Mouse (Mus musculus): ENCODE data around the gene Tmem45a2. TPM values are rescaled to one million over a fixed set of nuclear protein-coding genes. Genes with fewer than 3 reads are reported as not detected.

Gene Tmem45a2
- total and polyA plus RNA-seq, 3 experiments, result not detected

- no peak overlapping the region for H3K4me2 ChIP-seq (ENCODE audit: insufficient read depth, low read depth, poor library complexity, severe bottlenecking)
- H3K9ac ChIP-seq (ENCODE audit: insufficient read depth, low read depth), result no peak overlapping the region
- no peak overlapping the region for H3K27ac ChIP-seq (ENCODE audit: insufficient read depth, low read depth)
- no peaks in the 10 kb centered on the region for H3K79me2 ChIP-seq (replicated peaks; ENCODE audit: control insufficient read depth, extremely low read depth, insufficient read depth, poor library complexity, severe bottlenecking)
- no peak for TF ChIP-seq MAX (IDR thresholded peaks at IDR 0.05; ENCODE audit: low read length)
- no peak for TF ChIP-seq JUN (IDR thresholded peaks at IDR 0.05; ENCODE audit: insufficient read depth, low read depth, low read length)
- TF ChIP-seq POLR2AphosphoS2 (IDR thresholded peaks at IDR 0.05; ENCODE audit: low read depth, low read length), result no peak
- TF ChIP-seq IRF4 (IDR thresholded peaks at IDR 0.05; ENCODE audit: low read depth, low read length), result no peak
- H3K4me1 ChIP-seq (ENCODE audit: control insufficient read depth in 1 of 2, insufficient read depth in 2 of 2), result no peaks in the 10 kb centered on the region
- in situ Hi-C loops (cut with MboI; ENCODE audit: low pct_ligation_motif_present, low pct_unique_long_range_greater_than_20kb, low sequenced_read_pairs) (no loop called here), dilution Hi-C loops (cut with MboI; ENCODE audit: extremely low pct_ligation_motif_present, extremely low pct_unique_long_range_greater_than_20kb, low sequenced_read_pairs) (no loop called here)
- no peaks in the 10 kb centered on the region for H3K9me3 ChIP-seq (replicated peaks; ENCODE audit: low read length)
- no peak for DNase-seq (ENCODE audit: extremely low read depth)
- H3K36me3 ChIP-seq (replicated peaks in 1 of 2; ENCODE audit: control insufficient read depth in 1 of 2, insufficient read depth in 1 of 2, low read length in 1 of 2), result no peaks in the 10 kb centered on the region
- peaks cover 2% of the 10 kb centered on the region for H3K27me3 ChIP-seq (replicated peaks)
- no peak overlapping the region for H3K4me3 ChIP-seq (replicated peaks in 1 of 3; ENCODE audit: low read depth in 2 of 3, low read length in 2 of 3, poor library complexity in 1 of 3)
These were observed 32.6 kb downstream of the Tmem45a2 start for GRCm38 (mm10) chr16:57038600-57038999.

GRCm38 (mm10) chr16:57030150-57030885 is 40.9 kb downstream of the Tmem45a2 start:
- peak overlapping the region; percentile 50 for H3K27ac ChIP-seq (ENCODE audit: insufficient read depth, low read depth)
- H3K79me2 ChIP-seq (replicated peaks; ENCODE audit: control insufficient read depth, extremely low read depth, insufficient read depth, poor library complexity, severe bottlenecking), result no peaks in the 10 kb centered on the region
- in situ Hi-C loops (cut with MboI; ENCODE audit: low pct_ligation_motif_present, low pct_unique_long_range_greater_than_20kb, low sequenced_read_pairs), result no loop called here
- DNase-seq (ENCODE audit: extremely low read depth), result peak; percentile 74
- peak overlapping the region in 2 of 3 experiments; percentile 30 to 36 for H3K4me3 ChIP-seq (replicated peaks in 1 of 3; ENCODE audit: low read depth in 2 of 3, low read length in 2 of 3, poor library complexity in 1 of 3)
- no peaks in the 10 kb centered on the region for H3K9me3 ChIP-seq (replicated peaks; ENCODE audit: low read length)
- H3K27me3 ChIP-seq (replicated peaks), result peaks cover 1% of the 10 kb centered on the region
- H3K9ac ChIP-seq (ENCODE audit: insufficient read depth, low read depth), result peak overlapping the region; percentile 84
- H3K4me1 ChIP-seq (ENCODE audit: control insufficient read depth in 1 of 2, insufficient read depth in 2 of 2), result peaks cover 12 to 27% of the 10 kb centered on the region in 2 experiments; a peak in 3 of 4 replicates
- dilution Hi-C loops (cut with MboI; ENCODE audit: extremely low pct_ligation_motif_present, extremely low pct_unique_long_range_greater_than_20kb, low sequenced_read_pairs), result no loop called here
- peak overlapping the region; percentile 88 for H3K4me2 ChIP-seq (ENCODE audit: insufficient read depth, low read depth, poor library complexity, severe bottlenecking)
- no peaks in the 10 kb centered on the region for H3K36me3 ChIP-seq (replicated peaks in 1 of 2; ENCODE audit: control insufficient read depth in 1 of 2, insufficient read depth in 1 of 2, low read length in 1 of 2)
- peak; percentile 12; the same call in 1 of the 2 replicates for TF ChIP-seq HCFC1 (IDR thresholded peaks at IDR 0.05; ENCODE audit: low read depth, low read length)
- TF ChIP-seq MEF2A (IDR thresholded peaks at IDR 0.05; ENCODE audit: borderline replicate concordance, low read depth, low read length), result peak; percentile 40; the same call in 1 of the 2 replicates
- TF ChIP-seq GABPA (IDR thresholded peaks at IDR 0.05; ENCODE audit: insufficient replicate concordance, low read depth, low read length), result no peak
- TF ChIP-seq TBP (conservative IDR thresholded peaks at IDR 0.05; ENCODE audit: low read depth, low read length), result peak; percentile 80
- TF ChIP-seq ZKSCAN1 (IDR thresholded peaks at IDR 0.05; ENCODE audit: borderline replicate concordance, low read depth, low read length), result no peak
- TF ChIP-seq MAX (IDR thresholded peaks at IDR 0.05; ENCODE audit: low read length), result peak; percentile 65; the same call in 1 of the 2 replicates
- TF ChIP-seq POLR2AphosphoS2 (IDR thresholded peaks at IDR 0.05; ENCODE audit: low read depth, low read length), result no peak
- no peak for TF ChIP-seq CHD1 (IDR thresholded peaks at IDR 0.05; ENCODE audit: low read depth, low read length)
- TF ChIP-seq ETS1 (conservative IDR thresholded peaks at IDR 0.05; ENCODE audit: low read depth, low read length), result peak; percentile 18
- TF ChIP-seq ZNF384 (IDR thresholded peaks at IDR 0.05; ENCODE audit: low read depth, low read length), result no peak
- TF ChIP-seq NRF1 (IDR thresholded peaks at IDR 0.05; ENCODE audit: low read depth, low read length), result no peak
- TF ChIP-seq EP300 (IDR thresholded peaks at IDR 0.05; ENCODE audit: low read length), result peak; percentile 37; the same call in 1 of the 2 replicates
- peak; percentile 85 for TF ChIP-seq USF2 (conservative IDR thresholded peaks at IDR 0.05; ENCODE audit: low read depth, low read length)
- peak; percentile 71; the same call in 1 of the 2 replicates for TF ChIP-seq ZMIZ1 (IDR thresholded peaks at IDR 0.05; ENCODE audit: low read depth, low read length)
- TF ChIP-seq MAZ (IDR thresholded peaks at IDR 0.05; ENCODE audit: low read depth, low read length), result peak; percentile 69; the same call in 1 of the 2 replicates
- no peak for TF ChIP-seq RCOR1 (conservative IDR thresholded peaks at IDR 0.05; ENCODE audit: low read depth, low read length)
- no peak for TF ChIP-seq ZC3H11A (IDR thresholded peaks at IDR 0.05; ENCODE audit: low read depth, low read length)
- TF ChIP-seq MAFK (IDR thresholded peaks at IDR 0.05; ENCODE audit: insufficient replicate concordance, low read length), result no peak
- no peak for TF ChIP-seq RAD21 (IDR thresholded peaks at IDR 0.05; ENCODE audit: low read depth, low read length)
- no peak for TF ChIP-seq E2F4 (IDR thresholded peaks at IDR 0.05; ENCODE audit: insufficient replicate concordance, low read depth, low read length)
- no peak for TF ChIP-seq MYC (IDR thresholded peaks at IDR 0.05; ENCODE audit: low read depth, low read length)
- no peak for TF ChIP-seq JUN (IDR thresholded peaks at IDR 0.05; ENCODE audit: insufficient read depth, low read depth, low read length)
- peak; percentile 56 for TF ChIP-seq NELFE (IDR thresholded peaks at IDR 0.05; ENCODE audit: low read depth, low read length)
- TF ChIP-seq CTCF (conservative IDR thresholded peaks at IDR 0.05 in 1 of 2, IDR thresholded peaks at IDR 0.05 in 1 of 2; ENCODE audit: low read depth in 2 of 2, low read length in 2 of 2), result no peak
- TF ChIP-seq PAX5 (IDR thresholded peaks at IDR 0.05; ENCODE audit: low read length), result no peak
- TF ChIP-seq MXI1 (IDR thresholded peaks at IDR 0.05; ENCODE audit: low read depth, low read length), result no peak
- no peak for TF ChIP-seq SIN3A (IDR thresholded peaks at IDR 0.05; ENCODE audit: low read length)
- peak; percentile 63 for TF ChIP-seq TCF12 (IDR thresholded peaks at IDR 0.05; ENCODE audit: low read depth, low read length)
- no peak for TF ChIP-seq KAT2A (IDR thresholded peaks at IDR 0.05; ENCODE audit: insufficient replicate concordance, low read length)
- TF ChIP-seq CHD2 (IDR thresholded peaks at IDR 0.05; ENCODE audit: low read length), result 0 out of 2 replicates have a peak, but pooled peaks have one; percentile 18
